Mouse (Mus musculus): ENCODE measurements around the gene Osbpl9.

The Osbpl9 gene

DNA sequence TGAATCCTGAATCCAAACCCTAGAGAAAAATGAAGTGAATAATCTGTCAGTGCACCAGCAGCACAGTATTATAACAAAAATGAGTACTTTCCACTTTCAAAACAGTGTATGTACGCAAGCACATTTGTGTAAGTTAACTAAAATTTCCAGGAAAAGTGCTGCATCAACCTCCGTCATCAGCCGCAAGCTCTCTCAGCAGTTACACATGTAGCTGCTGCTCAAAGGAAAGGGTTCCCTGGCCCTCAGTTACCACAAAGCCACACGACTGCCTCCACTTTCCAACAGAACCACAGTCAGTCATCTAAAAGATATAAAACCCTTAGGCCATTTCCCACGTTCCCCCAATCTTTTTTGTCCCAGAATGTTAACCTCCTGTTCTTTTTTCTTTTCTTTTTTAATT is 99.5 kb downstream of the Osbpl9 start:
- no peak for DNase-seq

DNA sequence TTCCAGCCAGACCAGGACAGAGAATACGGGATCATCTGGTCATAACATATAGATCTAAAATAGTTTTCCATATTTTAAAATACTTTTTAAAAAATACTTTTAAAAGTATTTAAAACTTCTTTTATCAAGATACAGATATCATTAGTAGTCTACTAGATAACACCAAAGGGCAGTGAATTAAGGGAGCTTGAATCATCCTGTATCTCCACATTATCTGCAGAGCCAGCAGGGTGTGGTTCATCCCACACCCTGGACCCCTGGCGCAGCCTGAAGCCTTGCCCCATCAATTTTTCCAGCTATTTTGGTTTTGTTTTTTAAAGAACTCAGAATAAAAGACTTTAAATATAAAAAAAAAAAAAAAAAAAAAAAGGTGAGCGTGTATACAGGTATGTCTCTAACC is 103.2 kb downstream of the Osbpl9 start:
- DNase-seq, result no peak

DNA sequence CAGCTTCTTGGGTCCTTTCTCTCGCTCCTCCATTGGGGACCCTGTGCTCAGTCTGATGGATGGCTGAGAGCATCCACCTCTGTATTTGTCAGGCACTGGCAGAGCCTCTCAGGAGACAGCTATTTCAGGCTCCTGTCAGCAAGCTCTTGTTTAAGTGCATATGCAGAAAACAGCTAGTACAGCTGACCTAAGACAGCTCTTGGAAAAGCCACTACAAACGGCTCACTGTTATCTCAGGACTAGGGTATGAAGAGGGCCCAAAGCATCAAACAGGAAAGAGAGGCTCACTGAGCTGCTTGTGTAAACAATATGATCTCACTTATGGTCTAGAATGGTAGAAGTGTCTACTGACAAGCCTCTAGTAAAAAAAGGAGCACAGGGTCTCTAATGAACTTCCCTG is 107.8 kb downstream of the Osbpl9 start:
- DNase-seq, result no peak

DNA sequence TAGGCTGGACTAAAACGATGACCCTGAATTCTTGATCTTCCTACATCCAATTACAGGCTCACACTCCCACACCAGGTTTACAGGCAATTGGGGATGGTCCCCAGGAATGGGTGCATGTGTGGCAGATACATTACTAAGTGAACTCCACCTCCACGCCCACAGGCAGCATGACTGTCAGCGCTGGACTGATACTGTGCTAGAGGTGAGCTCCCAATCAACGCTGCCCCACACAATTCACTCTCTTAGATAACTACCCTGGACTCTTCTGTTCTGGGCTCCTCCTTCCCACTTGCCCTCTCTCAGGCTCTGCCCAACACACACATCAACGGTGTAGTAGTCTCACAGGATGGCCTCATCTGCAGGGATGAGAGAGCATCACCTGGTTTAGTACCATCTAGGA is 109.7 kb downstream of the Osbpl9 start:
- DNase-seq, result no peak

DNA sequence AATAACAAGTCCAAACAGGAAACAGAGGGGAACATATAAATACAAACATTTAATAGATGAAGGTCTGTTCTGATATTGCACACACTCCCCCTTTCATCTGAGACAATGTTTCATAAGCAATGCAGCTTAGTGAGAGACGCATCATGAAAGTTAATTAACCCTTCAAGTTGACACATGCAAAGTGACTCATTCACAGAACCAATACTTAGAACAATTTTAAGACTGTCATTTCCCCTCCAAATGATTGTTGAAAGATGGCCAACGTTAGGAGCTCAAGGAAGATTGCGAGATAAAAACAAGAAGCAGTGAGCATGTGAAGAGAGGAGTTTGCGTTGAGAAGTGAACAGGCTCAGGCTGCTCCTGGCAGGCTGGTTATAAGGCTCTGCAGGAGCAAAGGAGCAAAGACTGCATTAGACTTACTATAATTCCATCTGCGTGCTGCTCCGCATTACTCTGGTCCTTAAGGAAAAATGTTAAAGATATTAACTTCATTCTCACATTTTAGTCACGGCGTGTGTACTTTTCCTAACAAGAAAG is 110.8 kb downstream of the Osbpl9 start:
- DNase-seq, result no peak

DNA sequence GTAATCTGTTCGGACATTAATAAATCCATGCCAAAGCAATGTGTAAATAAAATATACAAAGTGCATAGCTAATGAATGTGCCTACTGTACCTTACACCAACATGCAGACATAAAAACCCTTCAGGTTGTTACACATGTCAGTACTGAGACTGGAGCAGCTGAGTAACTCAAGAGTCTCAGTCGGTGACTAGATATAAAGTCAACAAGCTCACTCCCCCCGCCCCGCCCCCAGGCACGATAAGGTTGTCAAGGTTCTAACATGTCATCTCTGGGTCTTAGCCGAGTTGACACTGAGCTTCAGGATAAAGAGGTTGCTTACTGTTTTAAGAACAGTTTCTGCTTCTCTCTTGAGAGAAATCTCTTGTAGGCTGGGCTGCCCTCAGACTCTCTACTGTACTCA is 112.1 kb downstream of the Osbpl9 start:
- DNase-seq, result no peak

DNA sequence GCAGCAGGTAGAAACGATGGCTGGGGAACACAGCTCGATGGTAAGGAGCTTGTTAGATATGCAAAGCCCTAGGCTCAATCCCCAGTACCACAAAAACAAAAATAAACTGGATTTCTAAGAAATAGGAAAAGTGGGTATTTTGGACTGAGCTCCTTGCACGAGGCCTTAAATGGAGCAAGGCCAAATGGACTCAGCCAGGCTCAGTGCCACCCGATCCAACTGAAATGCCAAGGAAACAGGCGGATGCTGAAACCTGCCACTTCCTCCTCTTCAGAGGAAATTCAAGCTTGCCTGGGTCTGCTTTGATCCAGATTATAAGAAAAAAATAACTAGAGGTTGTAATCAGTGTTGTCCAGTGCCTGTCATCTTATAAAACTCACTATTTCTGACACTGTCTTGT is 112.9 kb downstream of the Osbpl9 start:
- no peak for DNase-seq

DNA sequence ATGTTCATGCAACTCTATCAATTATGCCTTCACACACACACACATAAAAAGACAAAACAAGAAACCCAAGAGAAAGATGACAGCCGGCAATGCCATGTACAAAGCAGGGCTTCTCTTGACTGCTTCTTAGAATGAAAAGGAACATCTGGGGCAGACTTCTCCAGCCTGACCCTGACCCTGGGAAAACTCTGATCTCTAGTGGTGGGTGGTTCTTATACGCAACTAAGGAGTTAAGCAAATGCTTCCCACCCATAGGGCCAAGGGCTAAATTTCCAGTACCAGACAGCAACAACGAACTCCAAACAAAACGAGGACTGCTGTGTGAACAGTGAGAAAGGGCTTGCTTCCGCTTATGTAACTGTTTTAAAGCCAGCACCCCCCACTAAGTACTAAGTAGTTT is 122.0 kb downstream of the Osbpl9 start:
- no peak for DNase-seq

DNA sequence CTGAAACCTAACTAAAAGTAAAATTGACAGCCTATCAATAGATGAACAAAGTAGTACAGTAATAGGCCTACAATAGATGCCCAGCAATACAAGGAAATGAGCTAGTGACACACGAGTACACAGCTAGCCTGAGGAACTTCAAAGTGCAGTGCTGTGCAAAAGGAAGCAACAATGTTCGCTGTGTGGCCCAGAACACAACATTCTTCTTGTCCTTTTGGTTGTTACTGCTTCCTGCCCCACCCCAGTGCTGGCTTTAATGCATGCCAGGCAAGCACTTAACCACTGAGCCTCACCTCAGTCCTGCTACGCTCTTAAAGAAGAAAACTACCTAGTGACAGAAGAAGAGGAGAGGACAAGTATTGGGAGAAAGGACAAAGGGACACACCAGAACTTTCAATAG is 122.4 kb downstream of the Osbpl9 start:
- no peak for DNase-seq

DNA sequence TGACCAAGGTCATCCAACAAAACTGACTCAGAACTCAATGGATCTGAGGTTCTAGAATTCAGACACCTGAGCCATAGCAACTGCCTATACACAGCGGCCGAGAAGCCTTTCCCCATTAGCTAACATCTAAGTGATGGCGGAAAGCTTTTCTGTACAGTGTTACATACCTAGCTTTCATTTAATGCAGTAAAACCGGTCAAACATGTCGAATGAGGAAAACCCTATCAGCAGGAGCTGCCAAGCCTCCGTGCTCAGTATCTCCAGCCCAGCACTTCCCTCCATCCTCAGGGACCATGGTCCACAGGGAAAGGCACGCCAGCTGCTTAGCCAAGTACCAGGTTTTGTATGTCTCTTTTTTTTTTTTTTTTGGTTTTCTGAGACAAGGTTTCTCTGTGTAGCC is 123.1 kb downstream of the Osbpl9 start:
- DNase-seq, result no peak

DNA sequence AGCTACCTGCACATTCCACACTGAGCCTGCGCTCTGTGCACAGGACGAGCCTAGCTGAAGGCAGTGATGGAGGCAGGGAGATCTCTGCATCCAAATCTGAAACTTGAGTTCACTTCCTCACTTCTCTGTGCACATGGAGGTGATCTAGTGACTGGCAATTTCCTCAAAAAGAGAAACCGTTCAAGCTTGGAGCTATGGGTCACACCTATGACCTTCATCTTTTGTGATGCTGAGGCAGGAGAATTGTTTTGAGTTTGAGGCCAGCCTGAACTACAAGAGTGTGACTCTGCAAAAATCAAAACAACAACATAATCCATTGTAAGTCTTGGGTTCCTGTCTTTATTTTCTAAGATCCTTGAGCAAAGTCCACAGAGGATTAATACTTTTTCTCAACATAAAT is 128.8 kb downstream of the Osbpl9 start:
- DNase-seq, result no peak

DNA sequence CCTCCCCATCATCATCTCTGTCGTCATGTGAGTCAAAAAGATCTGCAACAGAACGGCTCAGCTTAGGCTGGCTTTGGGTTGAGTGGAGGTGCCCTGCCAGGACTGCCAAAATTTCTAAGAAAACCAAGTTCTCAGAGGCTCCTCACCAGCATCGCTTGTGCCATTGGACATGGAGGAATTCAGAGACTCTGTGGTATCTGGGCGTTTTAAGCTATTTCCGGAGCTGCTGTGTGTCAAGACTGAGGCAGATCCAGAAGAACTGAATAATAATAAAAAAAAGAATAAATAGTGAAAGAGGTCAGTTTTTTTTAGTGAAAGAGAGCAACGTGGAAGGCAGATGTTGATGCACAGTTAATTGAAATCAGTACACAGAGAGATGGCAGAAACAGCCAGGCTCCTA is 129.2 kb downstream of the Osbpl9 start:
- no peak for DNase-seq

DNA sequence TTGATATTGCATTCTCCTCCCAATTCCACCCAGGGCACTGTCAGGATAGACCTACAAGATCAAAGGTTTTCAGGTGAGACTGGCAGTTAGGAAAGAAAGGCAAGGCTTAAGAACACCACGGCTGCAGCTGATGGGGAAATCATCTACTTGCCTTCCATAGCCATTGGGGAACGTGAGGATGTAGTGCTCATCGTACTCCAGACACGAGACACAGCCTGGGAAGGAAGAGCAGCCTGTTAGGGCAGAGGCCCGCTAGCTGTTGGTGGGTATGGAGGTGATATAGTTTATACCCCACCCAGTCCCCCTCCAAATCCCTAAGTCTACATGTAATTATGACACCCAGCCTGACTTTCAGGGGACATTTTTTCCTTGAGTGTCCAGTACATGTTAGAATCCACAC is 136.4 kb downstream of the Osbpl9 start:
- DNase-seq, result no peak

DNA sequence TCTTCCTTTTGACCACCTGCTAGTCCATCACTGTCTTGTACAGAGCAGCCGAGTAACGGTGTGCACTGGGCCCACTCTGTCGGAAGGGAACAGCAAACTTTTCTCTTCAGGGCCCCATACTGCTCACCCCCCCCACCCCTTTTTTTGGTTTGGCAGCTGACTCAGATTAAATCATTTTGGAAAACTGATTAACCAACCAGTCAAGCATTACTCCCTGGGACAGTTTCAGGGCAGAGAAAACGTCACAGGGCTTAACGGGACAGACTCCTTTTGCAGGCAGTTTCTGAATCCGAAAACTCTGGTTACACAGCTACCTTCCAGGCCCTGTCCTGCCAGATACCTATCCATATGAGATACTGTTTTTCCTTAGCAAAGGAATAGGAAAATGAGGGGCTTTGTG is 137.1 kb downstream of the Osbpl9 start:
- DNase-seq, result peak in 1 of 2 experiments; percentile 15

DNA sequence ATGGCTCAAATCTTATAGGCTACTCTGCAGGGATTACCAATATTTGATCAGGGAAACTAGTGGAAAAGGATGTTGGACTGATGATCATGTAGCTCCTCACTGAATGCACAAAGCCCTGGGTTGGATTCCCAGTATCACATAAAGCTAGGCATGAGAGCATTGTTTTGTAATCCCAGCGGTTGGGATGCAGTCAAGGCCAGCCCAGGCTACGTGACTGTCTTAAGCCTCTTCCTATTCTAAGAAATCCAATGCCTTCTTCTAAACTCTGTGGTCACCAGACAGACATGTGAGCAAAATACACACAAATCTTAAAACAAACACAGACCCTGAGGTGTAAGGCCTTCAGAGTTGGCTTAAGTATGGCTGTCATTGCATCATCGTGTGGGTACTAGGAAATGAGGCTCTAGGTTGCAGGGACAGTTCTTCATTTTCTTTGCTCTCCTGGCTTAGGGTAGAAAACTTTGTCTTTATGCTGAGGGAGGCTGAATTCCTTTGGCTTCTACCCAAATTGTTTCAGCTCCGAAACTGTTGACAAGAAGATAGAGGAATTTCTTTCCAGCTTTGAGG is 142.7 kb downstream of the Osbpl9 start:
- no peak for DNase-seq

DNA sequence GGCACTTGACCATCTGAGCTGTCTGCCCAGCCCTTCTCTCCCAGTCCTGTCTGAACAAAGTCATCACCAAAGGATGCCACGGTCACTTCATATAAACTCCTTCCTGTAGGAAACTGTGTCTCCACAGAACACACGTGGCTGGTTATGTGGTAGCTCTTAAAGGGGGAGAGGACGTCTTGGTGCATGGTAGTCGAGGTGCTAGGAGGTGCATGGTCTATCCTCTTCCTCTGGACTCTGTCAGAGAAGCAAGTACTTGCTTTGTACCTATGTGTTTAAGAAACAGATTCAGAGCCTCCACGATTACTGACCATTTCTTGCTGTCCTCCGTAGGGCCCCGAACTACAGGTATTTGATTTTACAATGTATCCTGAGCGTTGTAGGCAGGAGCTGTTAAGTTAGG is 144.4 kb downstream of the Osbpl9 start:
- DNase-seq, result no peak

DNA sequence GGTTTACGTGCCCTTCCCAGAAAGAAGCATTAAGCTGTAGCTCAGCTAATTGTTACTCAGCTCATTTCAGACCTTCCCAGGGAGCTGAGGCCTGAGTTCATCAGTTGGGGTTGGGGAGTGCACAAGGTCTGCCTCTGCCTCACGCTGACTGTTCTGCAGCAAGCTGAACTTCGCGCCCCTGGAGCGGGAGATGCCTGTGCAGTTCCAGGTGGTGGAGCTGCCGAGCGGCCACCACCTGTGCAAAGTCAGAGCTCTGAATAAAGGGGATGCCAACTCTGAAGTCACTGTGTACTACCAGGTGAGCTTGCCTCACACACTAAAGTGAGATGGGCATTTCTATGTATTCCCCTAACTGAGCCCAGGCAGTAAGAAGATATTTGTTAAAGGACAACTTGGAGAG is 145.7 kb downstream of the Osbpl9 start:
- peak; percentile 19 to 25 for DNase-seq

DNA sequence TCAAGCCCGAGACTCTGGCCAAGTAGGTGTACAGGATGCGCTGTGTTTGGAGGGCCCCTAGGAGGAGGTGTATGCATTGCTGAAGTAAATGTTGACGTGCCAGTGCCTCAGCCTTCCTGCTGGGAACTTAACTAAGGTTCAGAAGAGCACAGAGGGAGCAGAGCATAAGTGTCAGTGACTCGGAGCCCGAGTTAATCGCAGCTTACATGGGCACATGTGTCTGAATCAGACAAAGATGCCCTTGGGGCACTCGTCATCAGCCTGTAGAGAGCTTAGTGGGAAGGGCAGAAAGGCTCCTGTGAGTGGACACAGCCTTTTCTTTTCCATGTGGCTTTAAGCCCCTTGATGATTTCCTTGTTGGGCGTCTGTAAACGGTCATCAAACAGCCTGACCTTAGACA is 148.1 kb downstream of the Osbpl9 start:
- DNase-seq, result no peak

DNA sequence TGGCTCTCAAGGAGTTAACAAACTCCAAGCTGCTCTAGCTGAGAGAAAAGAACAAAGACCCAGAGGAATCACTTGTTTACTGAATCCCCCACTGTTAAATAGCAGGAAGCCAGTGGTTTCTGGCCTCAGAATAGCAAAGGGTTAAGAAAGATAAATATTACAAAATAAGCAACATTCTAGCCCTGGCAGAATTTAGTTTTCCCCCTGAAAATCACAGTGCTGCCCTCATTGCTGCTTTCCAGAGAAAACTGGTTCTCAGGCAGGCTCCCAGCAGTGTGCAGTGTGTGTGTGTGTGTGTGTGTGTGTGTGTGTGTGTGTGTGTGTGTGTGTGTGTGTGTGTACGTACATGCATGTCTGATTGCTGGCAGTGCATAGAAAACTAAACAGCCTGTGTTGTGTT is 149.8 kb downstream of the Osbpl9 start:
- no peak for DNase-seq

DNA sequence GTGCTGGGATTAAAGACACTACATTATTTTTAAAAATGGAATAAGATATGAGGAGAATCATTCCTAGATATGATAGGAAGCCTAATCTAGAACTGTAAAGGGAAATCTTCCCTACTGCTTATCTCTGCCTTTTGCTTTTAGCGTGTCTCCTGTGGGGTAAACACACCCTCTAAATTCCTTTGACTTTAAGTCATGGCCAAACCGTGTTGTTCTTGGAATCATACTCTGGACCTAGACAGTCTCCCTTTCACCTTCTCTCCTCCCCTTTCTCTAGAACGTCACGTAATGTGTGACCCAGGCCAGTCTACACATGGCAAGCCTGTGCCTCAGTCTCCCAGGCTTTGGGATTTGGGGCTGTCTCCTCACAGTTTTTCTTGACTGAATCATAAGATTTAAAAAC is 153.8 kb downstream of the Osbpl9 start:
- DNase-seq, result no peak

DNA sequence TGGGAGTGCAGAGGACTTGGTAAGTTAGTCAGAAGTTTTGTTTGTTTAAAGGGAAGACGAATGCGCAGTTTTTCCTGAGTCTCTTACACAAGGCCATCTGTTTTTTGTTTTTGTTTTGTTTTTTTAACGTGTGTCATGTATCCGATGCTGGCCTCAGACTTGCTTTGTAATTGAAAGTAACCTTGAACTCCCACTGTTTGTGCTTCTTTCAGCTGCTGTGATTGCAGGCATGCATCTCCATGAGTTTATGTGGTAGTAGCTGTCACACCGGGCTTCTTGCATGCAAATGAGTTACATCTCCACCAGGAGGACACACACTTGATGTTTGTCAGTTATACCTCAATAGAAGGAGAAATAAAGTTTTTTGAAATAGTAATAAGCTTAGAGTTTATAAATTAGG is 158.3 kb downstream of the Osbpl9 start:
- no peak for DNase-seq

DNA sequence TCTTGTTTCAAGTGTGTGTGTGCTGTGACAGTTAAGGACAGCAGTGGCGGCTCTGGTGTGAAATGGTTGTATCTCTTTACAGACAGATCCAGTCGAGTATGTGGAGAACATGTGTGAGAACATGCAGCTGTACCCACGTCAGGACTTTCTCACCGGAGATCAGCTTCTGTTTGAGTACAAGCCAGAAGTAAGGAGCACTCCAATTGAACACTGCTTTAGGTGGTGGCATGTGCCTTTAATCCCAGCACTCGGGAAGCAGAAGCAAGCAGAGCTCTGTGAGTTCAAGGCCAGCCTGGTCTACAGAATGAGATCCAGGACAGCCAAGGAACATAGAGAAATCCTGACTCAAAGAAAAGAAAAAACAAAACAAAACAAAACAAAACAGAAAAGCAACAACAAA is 158.8 kb downstream of the Osbpl9 start:
- DNase-seq, result no peak

DNA sequence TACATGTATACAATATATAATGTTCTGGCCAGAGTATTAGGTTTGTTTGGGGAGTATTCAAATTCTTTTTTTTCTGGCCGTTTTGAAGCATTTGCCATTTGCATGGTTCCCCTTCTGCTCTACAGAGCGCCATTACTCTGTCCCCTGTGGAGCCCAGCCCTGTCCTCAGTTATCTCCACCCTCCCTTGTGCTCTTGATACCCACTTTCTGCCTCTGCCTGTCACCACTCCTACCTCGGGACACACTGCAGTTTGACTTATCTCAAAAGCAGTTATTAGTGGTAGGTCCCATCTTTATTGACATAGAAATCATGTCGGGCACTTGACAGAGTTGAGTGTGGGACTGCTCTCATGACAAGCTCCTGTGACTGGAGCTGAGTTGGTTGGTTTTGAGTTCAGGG is 159.3 kb downstream of the Osbpl9 start:
- no peak for DNase-seq

DNA sequence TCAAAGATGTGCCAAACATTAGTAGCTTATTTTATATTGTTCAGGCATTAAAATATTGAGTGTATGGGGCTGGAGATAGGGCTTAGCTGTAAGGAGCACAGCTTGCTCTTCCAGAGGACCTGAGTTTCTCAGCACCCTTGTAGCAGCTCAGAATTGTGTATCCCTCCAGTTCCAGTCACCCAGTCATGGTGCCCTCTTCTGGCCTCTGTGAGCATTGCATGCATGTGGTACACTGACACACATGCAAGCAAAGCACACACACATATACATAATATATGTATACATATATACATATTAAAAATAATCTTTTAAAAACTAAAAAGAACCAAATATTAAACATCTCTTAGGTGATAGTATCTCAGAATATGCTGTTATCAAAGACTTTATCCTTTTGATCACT is 165.7 kb downstream of the Osbpl9 start:
- peak; percentile 79 to 80 for DNase-seq

DNA sequence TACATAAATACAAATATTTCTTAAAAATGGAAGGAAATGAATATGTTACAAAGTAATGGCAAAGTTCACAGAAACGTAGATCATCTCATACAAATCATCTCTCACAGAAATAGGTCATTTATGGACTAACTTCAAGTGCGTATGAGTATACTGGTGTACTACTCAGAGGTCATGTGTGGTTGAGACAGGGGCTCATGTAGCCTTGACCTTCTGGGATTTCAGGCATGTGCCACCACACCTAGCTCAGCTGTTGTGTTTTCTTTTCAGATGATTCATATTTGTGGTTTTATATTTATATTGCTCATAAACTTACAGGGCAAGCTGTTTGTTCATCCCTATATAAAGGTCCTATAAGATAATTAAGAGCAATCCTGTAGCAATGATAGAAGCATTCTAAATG is 171.8 kb downstream of the Osbpl9 start:
- no peak for DNase-seq

DNA sequence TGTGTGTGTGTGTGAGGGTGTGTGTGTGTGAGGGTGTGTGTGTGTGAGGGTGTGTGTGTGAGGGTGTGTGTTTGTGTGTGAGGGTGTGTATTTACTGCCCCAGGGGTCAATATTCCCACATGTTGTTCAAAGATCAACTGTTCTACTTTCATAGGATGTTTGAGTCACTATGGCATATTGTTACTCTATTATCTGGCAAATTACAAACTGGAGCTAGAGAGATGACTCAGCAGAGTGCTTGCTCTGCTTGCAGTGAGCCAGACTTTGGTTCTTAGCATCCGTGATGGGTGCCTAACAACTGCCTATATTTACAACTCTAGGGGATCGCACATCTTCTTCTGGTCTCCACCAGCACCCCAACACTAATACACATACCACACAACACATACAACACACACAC is 172.2 kb downstream of the Osbpl9 start:
- DNase-seq, result no peak
